Mouse (Mus musculus): ENCODE data around the gene Rnf149.

DNA sequence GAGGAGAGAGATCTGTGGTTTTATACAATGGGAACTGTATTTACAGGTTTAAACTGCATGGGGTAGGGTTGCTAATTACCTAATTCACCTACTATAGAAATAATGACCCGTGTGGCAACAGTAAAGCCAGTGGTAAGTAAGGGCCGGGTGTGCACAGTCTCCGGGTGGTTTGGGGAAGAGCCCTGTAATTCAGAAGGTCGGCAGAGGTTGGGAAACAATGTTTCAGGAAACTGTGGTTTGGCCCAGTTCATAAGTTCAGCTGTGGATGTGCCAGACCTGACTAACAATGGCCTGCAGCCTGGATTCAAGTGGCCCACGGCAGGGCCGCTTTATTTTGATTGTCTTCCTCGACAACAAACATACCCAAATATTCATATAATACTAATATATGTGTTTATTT, 51.4 kb downstream of the Rnf149 start:
- TF ChIP-seq GATA1 (IDR thresholded peaks at IDR 0.05; ENCODE audit: borderline replicate concordance, low read length) (no peak), FLI1 (IDR thresholded peaks at IDR 0.05; ENCODE audit: low read length) (no peak)

Measured in megakaryocyte, embryonic 14.5 days (primary cell).